Mouse (Mus musculus) CH12F3 (cell line): ENCODE results near the gene Atp6v0d1.
"Not testable (repeated sequence)": the region's sequence is repeated elsewhere in the genome, so short reads cannot be mapped to it uniquely, and the experiment has no call there.

ENCODE experiments used
- in situ Hi-C: fragments of 300-500 bp; cut with MboI; formaldehyde crosslinking; loops from 2 replicates; pipeline ENCODE4 v1.14.3; 2020; ENCODE audit warnings: low sequenced_read_pairs

The Atp6v0d1 gene

GRCm38 (mm10) chr8:105575538-105575937 lies 9.7 kb upstream of the Atp6v0d1 start:
- in situ Hi-C loops = no loop called here

- in situ Hi-C loops = no loop called here
Observed at GRCm38 (mm10) chr8:105574741-105575140, 8.9 kb upstream of the Atp6v0d1 start.

- in situ Hi-C loops = no loop called here
Observed at GRCm38 (mm10) chr8:105573427-105573826, 7.6 kb upstream of the Atp6v0d1 start.

GRCm38 (mm10) chr8:105571810-105572209 lies 6.0 kb upstream of the Atp6v0d1 start:
- in situ Hi-C loops = no loop called here

- in situ Hi-C loops = no loop called here
Observed at GRCm38 (mm10) chr8:105566703-105567595, 1.1 kb upstream of the Atp6v0d1 start.

GRCm38 (mm10) chr8:105565401-105565881 lies 406 bp downstream of the Atp6v0d1 start:
- in situ Hi-C loops = no loop called here

GRCm38 (mm10) chr8:105564573-105565229 lies 1.1 kb downstream of the Atp6v0d1 start:
- in situ Hi-C loops = not testable (repeated sequence)

- in situ Hi-C loops = no loop called here
Observed at GRCm38 (mm10) chr8:105563871-105564270, 2.0 kb downstream of the Atp6v0d1 start.

GRCm38 (mm10) chr8:105562863-105563262 lies 3.0 kb downstream of the Atp6v0d1 start:
- in situ Hi-C loops = no loop called here

GRCm38 (mm10) chr8:105555230-105555629 lies 10.6 kb downstream of the Atp6v0d1 start:
- in situ Hi-C loops = no loop called here

GRCm38 (mm10) chr8:105554087-105554486 lies 11.8 kb downstream of the Atp6v0d1 start:
- in situ Hi-C loops = no loop called here

GRCm38 (mm10) chr8:105552824-105553223 lies 13.0 kb downstream of the Atp6v0d1 start:
- in situ Hi-C loops = no loop called here

GRCm38 (mm10) chr8:105552032-105552431 lies 13.8 kb downstream of the Atp6v0d1 start:
- in situ Hi-C loops = no loop called here

GRCm38 (mm10) chr8:105550083-105550482 lies 15.8 kb downstream of the Atp6v0d1 start:
- in situ Hi-C loops = no loop called here

- in situ Hi-C loops = loop anchor here (10.0 kb wide), 1 partner anchor 65 kb away; no protein-coding TSS in a partner anchor
Observed at GRCm38 (mm10) chr8:105549506-105549905, 16.3 kb downstream of the Atp6v0d1 start.

GRCm38 (mm10) chr8:105546384-105547350 lies 19.2 kb downstream of the Atp6v0d1 start:
- in situ Hi-C loops = loop anchor here (10.0 kb wide), 1 partner anchor 62 kb away; no protein-coding TSS in a partner anchor

- in situ Hi-C loops = loop anchor here (10.0 kb wide), 1 partner anchor 60 kb away; no protein-coding TSS in a partner anchor
Observed at GRCm38 (mm10) chr8:105545249-105545648, 20.6 kb downstream of the Atp6v0d1 start.

GRCm38 (mm10) chr8:105544544-105545205 lies 21.2 kb downstream of the Atp6v0d1 start:
- in situ Hi-C loops = loop anchor here (10.0 kb wide), 1 partner anchor 60 kb away; no protein-coding TSS in a partner anchor

GRCm38 (mm10) chr8:105543703-105544102 lies 22.1 kb downstream of the Atp6v0d1 start:
- in situ Hi-C loops = loop anchor here (10.0 kb wide), 1 partner anchor 59 kb away; no protein-coding TSS in a partner anchor

- in situ Hi-C loops = loop anchor here (10.0 kb wide), 1 partner anchor 58 kb away; no protein-coding TSS in a partner anchor
Observed at GRCm38 (mm10) chr8:105542808-105543207, 23.0 kb downstream of the Atp6v0d1 start.
